Mouse (Mus musculus) cerebral cortex, adult 2 months (tissue): ENCODE data around the gene Rgs12.

ENCODE experiments used
- WGBS: fragments of 180-500 bp; shearing (Covaris S2); methylation state at CpG from one replicate; pipeline ENCODE4 v1.1.7; 2018; 5-methylcytosine and 5-hydroxymethylcytosine counted together

Gene Rgs12

GRCm38 (mm10) chr5:34948861-34949760, at the start of gene Rgs12:
Gene Rgs12, plus strand, starts transcription at chr5:34949445.
- WGBS, result 2% methylated on average over 74 of the region's 84 CpGs

DNA sequence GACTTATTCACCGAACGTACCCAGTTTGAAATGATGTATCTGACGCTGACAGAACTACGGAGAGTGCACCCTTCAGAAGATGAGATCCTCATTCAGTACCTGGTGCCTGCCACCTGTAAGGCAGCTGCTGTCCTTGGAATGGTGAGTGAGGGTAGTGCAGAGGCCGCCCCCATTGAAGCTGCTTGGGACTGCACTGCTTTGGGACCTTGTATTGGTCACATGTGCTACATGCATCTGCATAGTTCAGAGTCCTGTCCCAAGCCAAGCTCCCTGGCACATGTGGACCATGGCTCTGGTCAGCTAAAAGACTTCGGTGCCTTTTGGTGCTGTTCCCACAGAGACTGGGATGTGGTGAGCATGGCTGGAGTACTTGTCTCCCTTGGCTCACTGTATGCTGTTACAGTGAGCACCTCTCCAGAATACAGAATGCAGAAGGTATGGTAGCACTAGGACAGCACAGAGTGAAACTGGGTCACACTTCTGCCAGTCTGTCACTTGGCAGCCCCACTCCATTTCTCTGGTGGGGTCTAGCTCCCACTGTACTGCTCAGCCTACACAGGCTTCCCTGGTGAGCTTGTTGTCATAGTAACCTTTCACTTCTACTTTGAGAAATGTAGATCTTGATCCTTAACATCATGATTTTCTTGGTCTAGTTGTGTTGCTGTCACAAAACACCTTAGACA, 49.3 kb upstream of the Rgs12 start:
- WGBS, result 83% methylated on average over 6 of the region's 6 CpGs

DNA sequence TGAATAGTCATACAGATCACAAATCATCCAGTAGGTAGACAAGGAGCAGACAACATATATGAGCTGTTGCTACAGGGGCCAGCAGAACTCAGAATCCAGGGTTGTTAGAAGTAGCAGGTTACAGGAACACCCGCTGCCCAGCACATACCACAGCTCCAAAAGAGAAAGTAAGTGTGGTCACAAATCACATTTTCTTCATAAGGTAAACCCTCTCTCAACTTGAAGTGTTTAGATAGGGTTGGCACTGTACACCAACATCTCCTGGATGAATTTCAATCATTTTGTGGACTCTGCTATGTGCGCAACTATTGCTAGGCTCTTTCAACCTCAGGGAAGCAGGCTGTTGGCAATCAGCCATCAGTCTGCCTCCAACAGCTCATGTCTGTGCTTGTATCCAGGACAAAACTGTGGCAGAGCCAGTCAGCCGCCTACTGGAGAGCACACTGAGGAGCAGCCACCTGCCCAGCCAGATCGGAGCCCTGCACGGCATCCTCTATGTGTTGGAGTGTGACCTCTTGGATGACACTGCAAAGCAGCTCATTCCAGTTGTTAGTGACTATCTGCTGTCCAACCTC, 46.3 kb upstream of the Rgs12 start:
- 60% methylated on average over 5 of the region's 5 CpGs for WGBS

GRCm38 (mm10) chr5:34907230-34907629, 42.0 kb upstream of the Rgs12 start:
- 83% methylated on average over 4 of the region's 4 CpGs for WGBS

- 70% methylated on average over 6 of the region's 6 CpGs for WGBS
Measured at GRCm38 (mm10) chr5:34907910-34908725, 41.1 kb upstream of the Rgs12 start, which contains the start of gene Msantd1. Gene Msantd1, plus strand, starts transcription at chr5:34908012.

- WGBS, result 76% methylated on average over 9 of the region's 9 CpGs
Measured at GRCm38 (mm10) chr5:34908726-34909633, 40.3 kb upstream of the Rgs12 start.

GRCm38 (mm10) chr5:34909634-34910503, 39.4 kb upstream of the Rgs12 start:
- 92% methylated on average over 1 of the region's 1 CpGs for WGBS

- WGBS, result 94% methylated on average over 4 of the region's 4 CpGs
Measured at GRCm38 (mm10) chr5:34910504-34910815, 38.8 kb upstream of the Rgs12 start.

- 0% methylated on average over 1 of the region's 1 CpGs for WGBS
Measured at GRCm38 (mm10) chr5:34915801-34916200, 33.4 kb upstream of the Rgs12 start.

GRCm38 (mm10) chr5:34917234-34917655, 32.0 kb upstream of the Rgs12 start:
- 40% methylated on average over 10 of the region's 10 CpGs for WGBS

- 94% methylated on average over 3 of the region's 3 CpGs for WGBS
Measured at GRCm38 (mm10) chr5:34918785-34919184, 30.5 kb upstream of the Rgs12 start.

DNA sequence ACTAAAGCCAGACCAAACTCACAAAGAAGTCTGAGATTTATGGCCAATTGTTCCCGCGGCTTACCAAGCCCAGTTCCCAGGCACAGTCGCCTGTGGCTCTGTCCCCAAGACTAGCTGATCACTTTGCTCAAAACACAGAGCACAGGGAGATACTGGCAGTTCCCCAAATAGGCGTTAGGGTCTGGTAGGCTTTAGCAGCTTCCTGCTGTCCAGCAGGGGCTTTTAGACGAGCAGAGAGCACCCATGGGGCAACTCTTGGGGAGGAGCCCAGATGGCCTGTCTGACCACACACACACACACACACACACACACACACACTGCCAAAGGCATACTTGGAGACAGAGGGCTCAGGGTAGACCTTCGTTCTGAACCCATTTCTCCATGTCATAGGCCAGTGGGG, 26.7 kb upstream of the Rgs12 start:
- WGBS, result 73% methylated on average over 6 of the region's 6 CpGs

DNA sequence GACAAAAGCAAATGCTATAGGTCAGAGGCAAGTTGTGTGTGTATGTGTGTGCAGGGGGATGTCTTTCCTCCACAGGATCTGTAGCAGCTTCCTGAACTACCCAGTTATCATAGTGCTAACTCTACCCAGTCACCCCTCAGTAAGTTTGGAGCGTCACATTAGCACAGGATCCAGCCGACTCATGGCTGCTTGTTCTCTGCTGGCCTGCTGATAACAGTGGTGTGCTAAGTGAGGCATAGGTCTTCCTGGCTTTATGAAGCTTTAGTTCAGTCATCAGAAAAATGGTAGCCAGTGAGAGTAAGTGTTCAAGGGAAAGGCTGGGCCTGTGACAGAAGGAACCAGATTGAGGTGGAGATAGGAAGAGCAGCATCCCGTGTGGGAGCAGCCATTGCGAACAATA, 25.3 kb upstream of the Rgs12 start:
- WGBS, result 96% methylated on average over 4 of the region's 4 CpGs

DNA sequence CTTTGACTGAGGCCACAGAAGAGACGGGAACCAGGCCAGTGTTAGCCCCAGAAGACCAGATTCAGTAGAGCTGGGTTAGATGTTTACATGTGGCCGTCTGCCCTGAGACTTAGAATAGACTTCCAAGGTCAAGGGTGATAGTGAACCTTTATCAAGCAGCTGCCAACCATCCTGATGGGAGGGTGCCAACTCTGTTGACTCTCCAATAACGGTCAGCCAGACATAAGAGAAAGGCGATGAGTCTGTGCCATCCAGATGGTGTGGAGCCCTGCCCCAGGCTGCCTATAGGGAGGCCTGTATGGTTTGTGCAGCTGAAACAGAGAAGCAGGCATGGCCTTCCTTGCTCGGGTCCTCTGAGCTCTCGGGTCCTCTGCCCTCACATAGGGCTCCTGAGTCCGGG, 24.7 kb upstream of the Rgs12 start:
- 85% methylated on average over 7 of the region's 7 CpGs for WGBS

GRCm38 (mm10) chr5:34927648-34928047, 21.6 kb upstream of the Rgs12 start:
- 96% methylated on average over 4 of the region's 4 CpGs for WGBS

DNA sequence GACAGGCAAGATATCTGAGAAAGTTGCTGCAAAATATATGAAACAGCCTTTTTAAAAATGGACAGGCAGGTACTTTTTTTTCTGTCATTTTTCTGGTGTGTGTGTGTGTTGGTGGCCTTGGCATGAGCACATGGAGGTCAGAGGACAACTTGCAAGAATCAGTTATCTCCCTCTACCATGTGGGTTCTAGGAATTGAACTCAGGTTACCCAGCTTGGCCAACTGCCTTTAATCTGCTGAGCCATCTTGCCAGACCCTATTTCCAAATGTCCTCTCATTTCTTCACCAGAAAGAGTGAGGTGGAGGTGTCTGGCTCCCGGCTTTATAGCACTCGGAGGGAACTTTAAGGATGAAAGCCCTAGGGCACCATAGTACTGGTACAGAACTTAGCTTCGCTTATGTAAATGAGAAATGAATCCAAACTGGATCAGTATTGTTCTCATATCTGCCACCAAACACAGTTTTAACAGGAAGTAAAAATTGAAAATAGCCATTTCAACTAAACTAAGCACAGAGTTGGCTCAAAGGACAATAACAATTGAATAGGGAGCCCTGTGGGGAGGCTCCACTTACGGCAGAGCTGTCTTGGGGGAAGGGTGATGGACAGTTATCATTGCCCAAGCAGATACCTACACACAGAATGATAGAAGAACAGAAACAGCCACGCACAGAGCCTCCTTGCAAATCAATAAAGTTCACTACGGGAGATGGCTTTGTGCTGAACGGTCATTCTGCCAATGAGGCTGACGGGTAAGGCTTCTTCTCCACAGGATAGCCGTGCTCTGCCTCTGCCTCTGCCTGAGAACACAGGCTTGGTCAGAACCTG, 18.9 kb upstream of the Rgs12 start:
- WGBS, result 81% methylated on average over 9 of the region's 9 CpGs

DNA sequence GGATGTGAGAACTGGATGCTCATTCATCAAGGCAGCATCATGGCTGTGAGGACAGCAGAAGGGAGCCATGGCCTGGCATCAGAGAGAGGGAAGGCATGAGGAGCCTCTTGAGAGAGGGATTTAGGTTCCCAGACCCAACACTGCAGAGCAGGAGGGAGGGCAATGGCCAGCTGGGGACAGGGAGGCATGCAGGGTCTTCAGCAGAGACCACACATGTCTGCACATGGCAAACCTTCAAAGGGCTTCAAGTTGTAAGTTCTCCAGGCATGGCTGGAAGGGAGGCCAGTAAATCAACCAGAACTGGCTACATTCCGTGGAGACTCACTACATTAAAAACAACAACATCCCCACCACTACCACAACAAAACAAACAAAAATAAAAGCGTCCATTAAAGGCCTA, 18.2 kb upstream of the Rgs12 start:
- 70% methylated on average over 2 of the region's 2 CpGs for WGBS

GRCm38 (mm10) chr5:34931516-34932457, 17.5 kb upstream of the Rgs12 start:
- 58% methylated on average over 11 of the region's 11 CpGs for WGBS
